Mouse (Mus musculus) cerebellum, adult (tissue): ENCODE data around the gene Spry1.

Experiments used
- ATAC-seq: cut with Nextera tagmentation; 2 replicates; pipeline ENCODE4 v1.9.2; 2017; ENCODE audit warnings: mild to moderate bottlenecking, moderate library complexity, mixed read lengths; ENCODE audit not compliant: insufficient number of reproducible peaks, low FRiP score, low TSS enrichment

Spry1 gene

GRCm38 (mm10) chr3:37640810-37641209, 1.1 kb downstream of the Spry1 start:
- peak; percentile 42 for ATAC-seq

- no peak for ATAC-seq
Measured at GRCm38 (mm10) chr3:37641796-37642680, 2.3 kb downstream of the Spry1 start.

DNA sequence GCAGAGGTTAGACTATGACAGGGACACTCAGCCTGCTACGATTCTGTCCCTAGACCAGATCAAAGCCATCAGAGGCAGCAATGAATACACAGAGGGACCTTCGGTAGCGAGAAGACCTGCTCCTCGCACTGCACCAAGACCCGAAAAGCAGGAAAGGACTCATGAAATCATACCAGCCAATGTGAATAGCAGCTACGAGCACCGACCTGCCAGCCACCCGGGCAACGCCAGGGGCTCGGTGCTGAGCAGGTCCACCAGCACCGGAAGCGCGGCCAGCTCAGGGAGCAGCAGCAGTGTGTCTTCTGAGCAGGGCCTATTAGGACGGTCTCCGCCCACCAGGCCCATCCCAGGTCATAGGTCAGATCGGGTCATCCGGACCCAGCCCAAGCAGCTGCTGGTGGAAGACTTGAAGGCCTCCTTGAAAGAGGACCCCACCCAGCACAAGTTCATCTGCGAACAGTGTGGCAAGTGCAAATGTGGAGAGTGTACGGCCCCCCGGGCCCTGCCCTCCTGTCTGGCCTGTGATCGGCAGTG, 3.0 kb downstream of the Spry1 start:
- no peak for ATAC-seq

DNA sequence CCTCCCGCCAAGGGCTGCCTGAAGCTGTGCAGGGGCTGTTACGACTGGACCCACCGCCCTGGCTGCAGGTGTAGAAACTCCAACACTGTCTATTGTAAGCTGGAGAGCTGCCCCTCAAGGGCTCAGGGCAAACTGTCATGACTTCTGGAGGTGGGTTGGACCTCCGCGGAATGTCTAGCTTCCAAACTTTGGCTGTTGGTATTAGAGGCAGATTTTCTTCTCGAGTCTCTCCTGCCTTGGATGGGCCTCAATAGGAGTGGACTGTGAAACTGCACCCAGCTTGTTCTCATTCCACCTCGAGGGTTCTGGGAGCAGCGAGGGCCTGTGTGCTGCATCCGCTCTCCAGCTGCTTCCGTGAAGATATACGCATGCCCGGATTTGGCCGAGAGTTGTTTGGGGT, 3.7 kb downstream of the Spry1 start:
- no peak for ATAC-seq

GRCm38 (mm10) chr3:37643903-37644302, 4.2 kb downstream of the Spry1 start:
- ATAC-seq: no peak

- ATAC-seq: no peak
Measured at GRCm38 (mm10) chr3:37645061-37645460, 5.3 kb downstream of the Spry1 start.

GRCm38 (mm10) chr3:37646221-37646620, 6.5 kb downstream of the Spry1 start:
- no peak for ATAC-seq

GRCm38 (mm10) chr3:37647225-37647624, 7.5 kb downstream of the Spry1 start:
- no peak for ATAC-seq

GRCm38 (mm10) chr3:37648244-37648643, 8.5 kb downstream of the Spry1 start:
- ATAC-seq: no peak

- ATAC-seq: no peak
Measured at GRCm38 (mm10) chr3:37649281-37649680, 9.5 kb downstream of the Spry1 start.

GRCm38 (mm10) chr3:37652537-37652936, 12.8 kb downstream of the Spry1 start:
- no peak for ATAC-seq

DNA sequence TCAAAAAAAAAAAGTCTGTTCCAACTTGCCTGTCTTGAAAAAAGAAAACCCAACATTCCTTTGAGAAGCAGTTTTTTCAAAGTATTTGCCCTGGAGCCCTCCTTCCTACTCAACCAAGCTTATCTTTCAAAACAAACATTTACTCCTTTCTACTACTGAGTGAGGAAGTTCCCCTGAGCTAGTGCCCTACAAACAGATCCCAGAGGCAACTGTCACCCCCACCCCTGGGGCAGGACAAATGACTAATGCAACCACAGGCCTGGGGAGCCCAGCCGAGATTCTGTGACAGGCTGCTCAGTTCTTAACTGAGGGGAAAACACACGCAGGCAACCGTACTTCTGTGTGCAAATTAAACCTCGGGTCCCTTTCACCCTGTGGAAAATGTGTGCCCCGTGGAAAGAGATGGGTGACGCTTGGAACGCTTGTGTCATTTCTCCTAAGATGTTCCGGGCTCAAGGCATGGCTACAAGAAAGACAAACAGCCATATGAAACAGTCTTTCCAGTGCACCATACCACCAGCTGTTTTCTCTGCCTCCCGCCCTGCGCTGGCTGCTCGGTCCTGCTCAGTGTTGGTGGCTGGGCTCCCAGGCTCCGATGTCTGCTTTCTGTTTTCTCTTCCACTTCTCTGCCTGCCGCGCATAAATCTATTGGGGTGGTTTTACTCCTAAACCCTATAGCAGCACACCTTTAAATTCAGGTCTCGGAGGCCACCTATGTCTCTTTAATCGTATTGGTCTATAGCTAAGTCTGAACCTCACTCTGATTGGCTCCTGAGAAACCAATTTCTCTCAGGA, 14.4 kb downstream of the Spry1 start:
- ATAC-seq: no peak

GRCm38 (mm10) chr3:37654787-37655186, 15.0 kb downstream of the Spry1 start:
- no peak for ATAC-seq

DNA sequence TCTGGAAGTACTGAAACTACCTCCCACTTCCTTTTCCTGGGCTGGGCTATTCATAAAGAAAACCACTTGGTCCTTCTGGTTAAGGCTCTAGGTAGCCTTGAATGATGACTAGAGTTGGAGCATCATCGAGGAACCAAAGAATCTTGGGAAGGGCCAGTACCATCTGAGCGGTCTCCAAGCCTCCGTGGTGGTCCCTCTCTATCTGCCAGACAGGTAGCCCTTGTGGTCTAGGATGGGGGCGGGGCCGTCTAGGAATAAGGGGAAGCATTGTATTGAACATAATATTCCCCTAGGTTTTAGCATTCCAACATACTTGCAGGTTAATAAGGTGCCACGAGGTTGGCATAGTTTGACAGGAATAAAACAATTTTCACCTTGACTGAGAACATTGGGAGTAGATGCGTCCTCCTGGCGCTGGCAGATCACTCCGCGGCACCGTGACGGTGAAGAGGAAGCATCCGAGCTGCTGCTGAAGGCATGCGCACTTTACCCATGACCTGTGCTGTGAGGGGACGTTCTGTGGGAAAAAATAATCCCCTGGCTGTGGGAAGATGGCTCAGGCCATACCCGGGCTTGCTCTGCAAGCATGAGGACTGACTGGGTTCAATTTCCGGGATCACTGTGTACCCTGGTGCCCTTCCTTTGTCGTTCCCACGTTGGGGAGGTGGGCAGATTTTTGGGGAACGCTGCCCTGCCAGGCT, 16.3 kb downstream of the Spry1 start:
- no peak for ATAC-seq

GRCm38 (mm10) chr3:37657009-37657408, 17.3 kb downstream of the Spry1 start:
- ATAC-seq: no peak

- ATAC-seq: no peak
Measured at GRCm38 (mm10) chr3:37658155-37658554, 18.4 kb downstream of the Spry1 start.

DNA sequence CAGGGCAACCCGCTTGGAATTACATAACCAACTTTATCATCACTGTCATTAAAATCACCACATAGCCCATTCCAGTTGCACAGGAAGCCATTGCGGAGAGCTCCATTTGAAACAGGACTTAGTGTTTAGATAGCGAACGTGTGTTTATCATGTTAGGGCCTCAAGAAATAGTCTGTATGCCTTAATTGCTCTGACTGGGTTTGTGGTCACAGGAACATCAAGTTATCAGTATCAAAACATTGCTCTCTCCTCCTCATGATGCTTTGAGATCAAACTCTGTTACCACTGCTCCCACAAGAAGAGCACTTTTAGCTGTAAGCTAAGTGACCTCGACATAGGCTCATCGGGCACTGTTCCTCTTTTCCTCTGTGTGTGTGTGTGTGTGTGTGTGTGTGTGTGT, 19.9 kb downstream of the Spry1 start:
- ATAC-seq: no peak

- ATAC-seq: no peak
Measured at GRCm38 (mm10) chr3:37666291-37667118, 26.8 kb downstream of the Spry1 start.

GRCm38 (mm10) chr3:37667119-37667467, 27.3 kb downstream of the Spry1 start:
- no peak for ATAC-seq

DNA sequence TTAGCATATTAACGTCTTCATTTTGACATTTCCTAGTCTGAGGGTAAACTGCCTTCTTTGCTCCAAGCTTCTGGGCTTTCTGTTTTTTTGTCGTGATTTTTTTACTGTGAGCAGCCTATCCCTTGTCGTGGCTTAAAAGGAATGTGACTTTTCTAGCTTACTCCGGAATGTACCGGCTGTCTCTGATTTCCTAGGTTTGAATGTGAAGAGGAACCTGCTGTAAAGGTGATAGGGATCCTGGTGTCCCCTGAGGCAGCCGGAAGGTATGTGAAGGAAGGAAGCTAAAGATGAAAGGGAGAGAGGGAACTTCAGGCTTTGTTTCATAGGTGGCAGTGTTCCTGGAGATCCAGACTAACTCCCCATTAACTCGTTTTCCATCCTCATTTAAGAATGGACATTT, 28.0 kb downstream of the Spry1 start:
- ATAC-seq: no peak
